Mouse (Mus musculus) urinary bladder, postnatal 4 days (tissue): ENCODE results near the gene Ghrhr.

Experiments
- DNase-seq, 2 experiments: peaks; one replicate each; pipeline ENCODE4 v3.0.0; 2021 to 2022; ENCODE audit warnings: low spot score in 2 of 2

Gene Ghrhr

GRCm38 (mm10) chr6:55396176-55396575 is 20.1 kb downstream of the Ghrhr start:
- peak in 1 of 2 experiments; percentile 62 for DNase-seq

- DNase-seq, result peak in 1 of 2 experiments; percentile 65
Observed at GRCm38 (mm10) chr6:55396622-55397041, 20.5 kb downstream of the Ghrhr start.

- DNase-seq, result no peak
Observed at GRCm38 (mm10) chr6:55398869-55399628, 23.0 kb downstream of the Ghrhr start.

- DNase-seq, result no peak
Observed at GRCm38 (mm10) chr6:55399910-55400309, 23.8 kb downstream of the Ghrhr start.

DNA sequence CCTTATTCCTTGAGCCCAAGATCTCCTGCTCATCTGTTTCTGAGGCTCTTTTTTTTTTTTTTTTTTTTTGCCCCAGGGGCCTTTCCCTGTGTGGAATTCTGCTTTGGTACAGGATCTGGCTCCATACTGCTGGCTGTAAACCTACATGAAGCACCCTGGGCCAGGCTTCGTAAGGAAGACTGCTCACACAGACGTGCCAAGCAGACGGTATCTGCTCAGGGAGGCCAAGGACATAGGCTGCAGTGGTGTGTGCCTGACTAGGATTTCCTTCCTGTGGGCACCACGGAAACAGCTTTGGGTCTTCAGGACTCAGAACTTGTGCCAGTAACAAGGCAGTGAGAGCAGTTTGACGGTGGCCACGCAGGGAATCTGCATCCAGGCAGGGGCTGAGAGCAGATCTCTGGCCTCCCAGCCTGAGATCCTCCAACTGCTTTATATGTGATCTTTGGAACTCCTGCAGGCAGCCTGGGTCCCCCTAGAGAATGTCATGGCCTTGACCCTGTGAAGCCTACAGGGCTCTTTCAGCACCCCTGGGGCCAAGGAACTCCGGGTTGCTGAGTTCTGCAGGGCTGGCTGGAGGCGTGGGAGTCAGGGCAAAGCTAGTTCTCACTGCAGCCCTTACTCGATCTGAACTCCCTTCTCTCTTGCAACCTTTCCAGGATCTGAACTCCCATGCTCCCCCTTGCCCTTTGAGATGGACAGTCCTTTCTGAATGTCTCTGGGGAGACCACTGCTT is 26.1 kb downstream of the Ghrhr start:
- DNase-seq, result no peak

DNA sequence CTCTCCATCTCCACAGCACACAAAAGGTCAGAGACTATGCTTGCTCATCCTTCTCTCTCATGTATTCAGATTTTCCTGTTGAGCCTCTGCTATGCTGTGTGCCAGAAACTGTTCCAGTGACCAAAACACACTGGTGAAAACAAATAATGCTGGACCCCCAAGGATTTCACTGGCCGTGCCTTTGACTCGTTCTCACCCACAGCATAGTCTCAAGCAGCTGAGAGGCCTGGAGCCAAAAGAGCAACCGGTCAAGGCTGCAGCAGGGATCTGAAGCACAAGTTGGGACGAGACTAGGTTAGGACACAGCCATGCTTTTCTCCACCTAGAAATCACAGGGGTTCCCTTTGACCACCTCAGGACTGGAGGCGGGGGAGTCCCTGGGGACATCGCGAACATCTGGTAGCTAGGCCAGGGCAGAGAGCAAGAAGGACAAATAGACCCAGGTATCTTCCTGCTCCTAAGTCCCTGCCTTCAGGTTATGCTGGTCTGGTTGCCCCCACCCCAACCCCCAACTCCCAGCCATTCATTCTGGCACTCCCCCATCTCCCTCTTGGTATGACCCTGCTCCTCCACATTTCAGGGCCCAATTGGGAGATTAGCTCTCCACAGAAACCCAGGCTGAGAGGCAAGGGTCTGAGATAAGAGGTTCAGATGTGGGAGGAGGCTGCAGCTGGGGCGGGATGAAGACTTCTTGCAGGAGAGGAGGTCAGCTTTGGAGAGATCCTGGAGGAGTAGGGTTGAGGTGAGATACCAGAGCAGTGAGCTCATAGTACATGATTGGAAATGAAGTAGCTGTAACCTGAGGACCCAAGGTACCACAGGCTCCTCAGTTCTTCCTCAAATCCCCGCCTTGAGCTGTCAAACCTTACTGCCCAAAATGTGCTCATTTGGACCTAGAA is 27.6 kb downstream of the Ghrhr start:
- no peak for DNase-seq

DNA sequence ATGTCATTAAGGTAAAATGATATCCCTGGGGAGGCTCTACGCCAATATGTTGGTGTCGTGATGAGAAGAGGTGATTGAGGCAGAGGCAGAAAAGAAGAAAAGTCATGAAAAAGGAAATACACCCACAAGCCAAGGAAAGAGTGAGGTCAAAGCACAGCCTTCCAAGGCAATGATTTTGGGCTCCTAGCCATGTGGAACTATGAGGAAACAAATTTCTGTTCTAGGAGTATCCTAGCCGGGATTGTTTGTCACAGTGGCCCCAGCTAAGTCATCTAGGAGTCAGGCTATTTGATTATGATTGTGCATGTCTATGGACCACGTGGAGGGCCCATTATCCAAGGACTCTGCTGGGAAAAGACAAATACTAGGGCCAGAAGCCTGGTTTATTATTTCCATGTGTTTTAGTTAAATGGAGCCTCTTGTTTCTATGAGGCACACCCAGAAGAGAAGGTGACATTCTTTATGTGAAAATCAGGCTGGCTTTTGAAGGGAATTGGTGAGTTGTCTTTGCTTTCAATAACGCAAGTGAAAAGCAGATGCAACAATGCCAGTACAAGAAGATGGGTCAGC is 28.4 kb downstream of the Ghrhr start:
- no peak for DNase-seq

DNA sequence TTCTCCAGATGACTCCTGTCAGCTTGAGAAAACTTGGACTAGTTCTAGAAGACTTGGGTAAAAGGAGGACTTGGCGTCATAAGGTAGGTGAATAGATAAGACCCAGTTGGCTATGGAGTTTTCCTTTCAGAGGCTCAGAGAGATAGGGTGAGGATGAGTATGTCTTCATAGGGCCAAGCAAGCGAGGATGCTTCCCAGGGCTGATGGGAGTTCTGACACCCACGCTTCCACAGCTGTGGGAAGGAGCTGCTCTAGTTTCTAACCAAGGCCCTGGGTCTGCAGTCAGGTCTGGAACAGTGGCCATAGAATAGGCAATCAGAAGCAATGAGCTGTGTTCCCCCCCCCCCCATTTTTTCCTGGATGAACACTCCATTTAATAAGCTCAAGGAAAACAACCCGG is 31.2 kb downstream of the Ghrhr start:
- no peak for DNase-seq

- DNase-seq, result no peak
Observed at GRCm38 (mm10) chr6:55410119-55410775, 34.2 kb downstream of the Ghrhr start.

GRCm38 (mm10) chr6:55410977-55411376 is 34.9 kb downstream of the Ghrhr start:
- DNase-seq, result no peak

GRCm38 (mm10) chr6:55416202-55416601 is 40.1 kb downstream of the Ghrhr start:
- no peak for DNase-seq

DNA sequence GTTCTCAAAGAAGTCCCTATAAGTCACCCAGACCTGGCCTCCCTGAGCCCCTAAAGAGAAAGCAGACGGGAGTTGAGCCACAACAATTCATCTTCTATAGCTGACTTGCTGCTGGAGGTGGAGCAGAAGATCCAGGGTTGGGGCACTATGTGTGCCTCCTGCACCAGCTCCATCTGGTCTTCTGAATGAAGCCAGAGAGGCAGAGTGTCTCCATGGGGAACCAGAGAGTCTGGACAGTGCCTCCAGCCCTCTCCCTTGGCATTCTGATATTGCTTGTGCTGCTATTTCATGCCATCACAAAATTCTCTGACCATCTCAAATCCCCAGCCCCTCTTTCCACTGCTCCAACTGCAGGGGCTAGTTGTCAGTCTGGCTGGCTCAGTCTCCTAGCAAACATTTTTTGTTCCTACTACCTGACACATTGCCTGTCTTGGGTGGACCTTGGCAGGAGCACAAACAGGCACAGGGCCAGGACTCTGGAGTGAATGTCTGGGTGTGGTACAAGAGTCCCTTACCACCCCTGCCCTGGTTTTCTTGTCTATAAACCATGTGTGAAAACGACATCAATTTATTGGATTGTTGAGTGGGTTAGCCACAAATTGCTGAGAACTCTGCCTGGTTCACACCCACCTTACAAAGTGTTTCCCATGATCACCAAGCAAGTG is 42.8 kb downstream of the Ghrhr start:
- DNase-seq, result no peak

GRCm38 (mm10) chr6:55420411-55420810 is 44.3 kb downstream of the Ghrhr start:
- no peak for DNase-seq

DNA sequence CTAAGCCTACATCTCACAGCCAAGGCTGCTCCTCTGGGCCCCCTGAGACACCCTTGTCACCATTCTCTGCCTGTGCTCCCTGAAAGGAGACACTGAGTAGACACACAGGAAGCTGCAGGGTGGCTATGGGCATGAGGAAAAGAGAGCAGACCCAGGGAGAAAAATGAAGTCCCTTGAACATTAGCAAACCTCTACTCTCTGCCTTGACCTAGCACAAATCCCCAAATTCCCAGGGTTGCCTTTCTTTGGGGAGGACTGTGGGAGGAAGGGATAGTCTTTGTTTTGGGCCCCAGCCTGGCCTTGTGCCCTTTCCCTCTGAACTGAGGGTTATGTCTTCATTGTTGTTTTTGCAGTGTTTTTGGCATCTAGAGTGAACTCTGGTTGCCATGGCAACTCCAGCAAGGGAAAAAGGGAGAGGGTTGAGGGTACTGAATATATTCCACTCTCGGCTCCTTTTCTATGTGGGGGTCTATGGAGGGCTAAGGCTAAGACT is 44.8 kb downstream of the Ghrhr start:
- no peak for DNase-seq

- no peak for DNase-seq
Observed at GRCm38 (mm10) chr6:55432121-55432520, 56.0 kb downstream of the Ghrhr start.

- peak in 1 of 2 experiments; percentile 48 for DNase-seq
Observed at GRCm38 (mm10) chr6:55434360-55434759, 58.3 kb downstream of the Ghrhr start.

- DNase-seq, result no peak
Observed at GRCm38 (mm10) chr6:55435266-55436159, 59.4 kb downstream of the Ghrhr start.

DNA sequence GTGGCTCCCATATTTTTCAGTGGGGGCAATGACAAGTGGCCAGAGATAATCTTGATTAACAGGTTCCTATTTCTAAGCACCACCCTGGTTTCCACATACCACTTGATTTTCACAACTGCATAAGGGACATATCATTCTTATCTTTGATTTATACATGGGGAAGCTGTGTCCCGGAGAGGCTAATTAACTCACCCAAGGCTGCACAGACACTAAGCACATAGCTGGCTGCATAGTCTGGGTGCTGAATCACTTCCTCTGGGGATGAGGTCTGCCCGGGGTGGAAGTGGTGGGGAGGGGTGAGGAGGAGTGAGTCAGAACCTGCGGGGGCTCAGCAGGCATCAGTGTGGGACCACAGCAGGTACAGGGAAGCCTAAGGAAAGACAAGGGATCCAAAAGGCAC is 61.8 kb downstream of the Ghrhr start:
- DNase-seq, result no peak
